Mouse (Mus musculus) CH12.LX (cell line): ENCODE data around the gene Muc3a. TPM values are rescaled to one million over a fixed set of nuclear protein-coding genes. Genes with fewer than 3 reads are reported as not detected.

Experiments
- DNase-seq: peaks from one replicate; pipeline ENCODE4 v3.0.0-alpha.2; 2013; ENCODE audit errors: extremely low read depth
- H3K27ac ChIP-seq: 2 replicates; pipeline ENCODE4 v1.5.1; 2012; ENCODE audit warnings: low read depth, mild to moderate bottlenecking, control low read depth, moderate library complexity; ENCODE audit not compliant: insufficient read depth
- H3K27me3 ChIP-seq: replicated peaks from 2 replicates; pipeline ENCODE3; 2012; ENCODE audit warnings: inconsistent platforms
- H3K36me3 ChIP-seq, 2 experiments: replicated peaks in 1 of 2; 2 replicates each; pipeline versions ENCODE3 to v1.6.1; 2012; ENCODE audit warnings: inconsistent platforms in 1 of 2, low read length in 1 of 2, mild to moderate bottlenecking in 1 of 2, mixed read lengths in 1 of 2, moderate library complexity in 1 of 2; ENCODE audit not compliant: control insufficient read depth in 1 of 2, insufficient read depth in 1 of 2
- H3K4me1 ChIP-seq, 2 experiments: 2 replicates each; pipeline ENCODE4 v1.6.1; 2012; ENCODE audit warnings: inconsistent platforms in 1 of 2, moderate library complexity in 1 of 2; ENCODE audit not compliant: insufficient read depth in 2 of 2, control insufficient read depth in 1 of 2
- H3K4me2 ChIP-seq: 2 replicates; pipeline ENCODE4 v1.6.1; 2012; ENCODE audit warnings: low read depth, mild to moderate bottlenecking, control low read depth; ENCODE audit not compliant: poor library complexity, insufficient read depth, severe bottlenecking
- H3K4me3 ChIP-seq, 3 experiments: fragments of 150-350 bp in 1 of 3; sonication (generic) in 1 of 3; replicated peaks in 1 of 3; 2 replicates each; pipeline versions ENCODE3 to v1.5.1; 2011 to 2012; ENCODE audit warnings: low read depth in 2 of 3, low read length in 2 of 3, mild to moderate bottlenecking in 2 of 3, moderate library complexity in 2 of 3, control low read depth in 1 of 3, improper control_type of control experiment in 1 of 3, inconsistent platforms in 1 of 3, mixed read lengths in 1 of 3; ENCODE audit not compliant: poor library complexity in 1 of 3
- H3K79me2 ChIP-seq: replicated peaks from 2 replicates; pipeline ENCODE4 v1.6.1; 2012; ENCODE audit warnings: mild to moderate bottlenecking, moderate library complexity; ENCODE audit not compliant: control insufficient read depth, poor library complexity, insufficient read depth, severe bottlenecking; ENCODE audit errors: extremely low read depth
- H3K9ac ChIP-seq: 2 replicates; pipeline ENCODE4 v1.6.1; 2012; ENCODE audit warnings: low read depth, mild to moderate bottlenecking, control low read depth, moderate library complexity; ENCODE audit not compliant: insufficient read depth
- H3K9me3 ChIP-seq: replicated peaks from 2 replicates; pipeline ENCODE3; 2012; ENCODE audit warnings: low read length, inconsistent platforms, mixed read lengths
- CTCF ChIP-seq, 2 experiments: IDR thresholded peaks in 1 of 2; conservative IDR thresholded peaks in 1 of 2; 2 replicates each; pipeline ENCODE4 v1.5.1; 2011 to 2012; ENCODE audit warnings: low read depth in 2 of 2, low read length in 2 of 2, improper control_type of control experiment in 1 of 2, inconsistent platforms in 1 of 2, mild to moderate bottlenecking in 1 of 2, moderate library complexity in 1 of 2
- E2F4 ChIP-seq: IDR thresholded peaks from 2 replicates; pipeline ENCODE4 v1.6.1; 2011; ENCODE audit warnings: low read depth, low read length, improper control_type of control experiment; ENCODE audit not compliant: insufficient replicate concordance
- EP300 ChIP-seq: IDR thresholded peaks from 2 replicates; pipeline ENCODE4 v1.6.1; 2011; ENCODE audit warnings: low read length, improper control_type of control experiment
- ETS1 ChIP-seq: conservative IDR thresholded peaks from 2 replicates; pipeline ENCODE4 v1.6.1; 2012; ENCODE audit warnings: low read depth, mild to moderate bottlenecking, inconsistent platforms, low read length, improper control_type of control experiment, moderate library complexity
- GABPA ChIP-seq: IDR thresholded peaks from 2 replicates; pipeline ENCODE4 v1.6.1; 2012; ENCODE audit warnings: low read depth, low read length, improper control_type of control experiment, inconsistent platforms; ENCODE audit not compliant: insufficient replicate concordance
- IRF4 ChIP-seq: IDR thresholded peaks from 2 replicates; pipeline ENCODE4 v1.6.1; 2014; ENCODE audit warnings: low read depth, mild to moderate bottlenecking, inconsistent platforms, low read length, improper control_type of control experiment
- JUN ChIP-seq: IDR thresholded peaks from 2 replicates; pipeline ENCODE4 v1.6.1; 2011; ENCODE audit warnings: low read depth, mild to moderate bottlenecking, low read length, improper control_type of control experiment, moderate library complexity; ENCODE audit not compliant: insufficient read depth
- KAT2A ChIP-seq: IDR thresholded peaks from 2 replicates; pipeline ENCODE4 v1.6.1; 2012; ENCODE audit warnings: low read length, improper control_type of control experiment, inconsistent platforms; ENCODE audit not compliant: insufficient replicate concordance
- MAFK ChIP-seq: IDR thresholded peaks from 2 replicates; pipeline ENCODE4 v1.6.1; 2011; ENCODE audit warnings: low read length, improper control_type of control experiment; ENCODE audit not compliant: insufficient replicate concordance
- MEF2A ChIP-seq: IDR thresholded peaks from 2 replicates; pipeline ENCODE4 v1.6.1; 2014; ENCODE audit warnings: low read depth, mild to moderate bottlenecking, inconsistent platforms, low read length, improper control_type of control experiment, borderline replicate concordance
- NELFE ChIP-seq: IDR thresholded peaks from 2 replicates; pipeline ENCODE4 v1.6.1; 2011; ENCODE audit warnings: low read depth, low read length, improper control_type of control experiment
- NRF1 ChIP-seq: IDR thresholded peaks from 2 replicates; pipeline ENCODE4 v1.6.1; 2014; ENCODE audit warnings: low read depth, mild to moderate bottlenecking, inconsistent platforms, low read length, improper control_type of control experiment, moderate library complexity
- POLR2AphosphoS2 ChIP-seq: IDR thresholded peaks from 2 replicates; pipeline ENCODE4 v1.6.1; 2011; ENCODE audit warnings: low read depth, low read length, improper control_type of control experiment
- RCOR1 ChIP-seq: conservative IDR thresholded peaks from 2 replicates; pipeline ENCODE4 v1.6.1; 2012; ENCODE audit warnings: low read depth, mild to moderate bottlenecking, inconsistent platforms, low read length, improper control_type of control experiment
- SIN3A ChIP-seq: IDR thresholded peaks from 2 replicates; pipeline ENCODE4 v1.6.1; 2012; ENCODE audit warnings: low read length, improper control_type of control experiment, inconsistent platforms
- SMC3 ChIP-seq: IDR thresholded peaks from 2 replicates; pipeline ENCODE4 v1.6.1; 2011; ENCODE audit warnings: low read depth, low read length, improper control_type of control experiment
- TCF12 ChIP-seq: IDR thresholded peaks from 2 replicates; pipeline ENCODE4 v1.6.1; 2014; ENCODE audit warnings: low read depth, mild to moderate bottlenecking, inconsistent platforms, low read length, improper control_type of control experiment
- USF1 ChIP-seq: IDR thresholded peaks from 2 replicates; pipeline ENCODE4 v1.6.1; 2014; ENCODE audit warnings: low read depth, mild to moderate bottlenecking, inconsistent platforms, low read length, improper control_type of control experiment
- ZKSCAN1 ChIP-seq: IDR thresholded peaks from 2 replicates; pipeline ENCODE4 v1.6.1; 2012; ENCODE audit warnings: low read depth, inconsistent platforms, low read length, improper control_type of control experiment, borderline replicate concordance
- ZMIZ1 ChIP-seq: IDR thresholded peaks from 2 replicates; pipeline ENCODE4 v1.6.1; 2012; ENCODE audit warnings: low read depth, mild to moderate bottlenecking, inconsistent platforms, low read length, improper control_type of control experiment
- ZNF384 ChIP-seq: IDR thresholded peaks from 2 replicates; pipeline ENCODE4 v1.6.1; 2012; ENCODE audit warnings: low read depth, low read length, improper control_type of control experiment, inconsistent platforms
- dilution Hi-C: fragments of 300-500 bp; cut with MboI; formaldehyde crosslinking; loops from 2 replicates; pipeline ENCODE4 v1.14.3; 2020; ENCODE audit warnings: low sequenced_read_pairs; ENCODE audit not compliant: extremely low pct_unique_long_range_greater_than_20kb, extremely low pct_ligation_motif_present
- in situ Hi-C: fragments of 300-500 bp; cut with MboI; formaldehyde crosslinking; loops from 3 replicates; pipeline ENCODE4 v1.14.3; 2019; ENCODE audit warnings: low sequenced_read_pairs, low pct_ligation_motif_present, low pct_unique_long_range_greater_than_20kb, mixed read lengths
- polyA plus RNA-seq: library from polyadenylated mRNA; unstranded; fragments of >175 nt; gene quantifications from 2 replicates; pipeline ENCODE4 v1.2.1, GENCODE M21; 2012; ENCODE audit warnings: low read depth; ENCODE audit not compliant: insufficient read length
- total RNA-seq, 2 experiments: library from RNA; depleted of rRNA; stranded (reverse); fragments of 300-350 nt in 1 of 2; fragments of >200 nt in 1 of 2; gene quantifications; 2 replicates each; pipeline ENCODE4 v1.2.3; 2012 to 2014

Gene Muc3a
- total and polyA plus RNA-seq, 3 experiments = not detected

DNA sequence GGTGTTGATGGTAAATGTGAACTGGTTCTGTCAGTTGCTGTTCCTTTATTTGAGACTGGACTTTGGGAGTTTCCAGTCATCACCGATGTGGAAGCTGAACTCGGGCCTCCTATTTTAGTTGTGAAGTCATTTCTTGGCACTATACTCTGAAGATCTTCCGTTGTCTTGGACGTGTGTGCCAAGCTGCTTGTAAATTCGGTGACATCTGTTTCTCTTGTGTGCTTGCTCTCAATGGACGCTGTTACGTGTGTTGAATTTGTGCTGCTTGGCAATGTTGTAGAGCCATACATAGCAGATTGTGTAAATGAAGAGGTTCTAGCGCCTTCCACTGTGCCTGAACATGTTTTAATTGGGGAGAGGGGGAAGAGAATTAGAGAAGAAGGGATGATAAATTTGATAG, 26.8 kb downstream of the Muc3a start:
- no peak overlapping the region for H3K27ac ChIP-seq
- no peak for TF ChIP-seq ZKSCAN1
- TF ChIP-seq GABPA = no peak
- TF ChIP-seq POLR2AphosphoS2 = no peak
- TF ChIP-seq ETS1 = no peak
- TF ChIP-seq ZNF384 = no peak
- no peak for TF ChIP-seq TCF12
- TF ChIP-seq E2F4 = no peak
- in situ Hi-C loops (no loop called here), dilution Hi-C loops (no loop called here)
- no peaks in the 10 kb centered on the region for H3K4me1 ChIP-seq
- H3K4me2 ChIP-seq = no peak overlapping the region
- H3K27me3 ChIP-seq = peaks cover 32% of the 10 kb centered on the region
- no peaks in the 10 kb centered on the region for H3K79me2 ChIP-seq
- H3K9me3 ChIP-seq = no peaks in the 10 kb centered on the region
- no peak for DNase-seq
- no peaks in the 10 kb centered on the region for H3K36me3 ChIP-seq
- H3K9ac ChIP-seq = no peak overlapping the region
- no peak overlapping the region for H3K4me3 ChIP-seq

DNA sequence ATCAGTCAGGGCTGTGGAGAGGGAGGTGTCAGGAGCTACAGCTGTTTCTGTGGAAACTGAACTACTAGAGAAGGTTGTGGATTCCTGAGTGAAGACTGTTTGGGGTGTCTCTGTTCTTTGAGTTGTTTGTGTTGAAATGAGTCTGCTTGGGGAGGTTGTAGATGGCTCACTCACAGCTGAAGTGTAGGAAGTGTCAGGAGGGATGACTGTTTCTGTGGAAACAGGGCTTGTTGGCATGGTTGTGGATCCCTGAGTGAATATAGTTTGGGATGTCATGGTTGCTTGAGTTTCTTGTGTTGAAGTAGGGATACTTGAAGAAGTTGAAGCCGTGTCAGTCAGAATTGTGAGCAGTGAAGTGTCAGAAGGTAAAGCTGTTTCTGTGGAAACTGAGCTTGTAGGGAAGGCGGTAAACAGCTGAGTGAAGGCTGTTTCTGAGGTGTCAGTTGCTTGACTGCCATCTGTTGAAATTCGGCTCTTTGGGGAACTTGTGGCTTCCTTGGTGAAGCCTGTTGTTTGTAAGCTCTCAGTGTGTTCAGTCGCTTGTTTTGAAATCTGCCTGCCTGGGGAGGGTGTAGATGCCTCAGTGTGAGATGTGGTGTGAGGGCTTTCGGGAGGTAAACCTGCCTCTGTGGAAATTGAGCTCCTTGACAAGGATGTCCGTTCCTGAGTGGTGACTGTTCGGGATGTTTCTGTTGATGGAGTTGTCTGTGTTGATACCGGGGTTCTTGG, 32.4 kb downstream of the Muc3a start:
- H3K27ac ChIP-seq = no peak overlapping the region
- no peaks in the 10 kb centered on the region for H3K9me3 ChIP-seq
- peaks cover 49% of the 10 kb centered on the region for H3K27me3 ChIP-seq
- in situ Hi-C loops = no loop called here
- H3K79me2 ChIP-seq = no peaks in the 10 kb centered on the region
- TF ChIP-seq E2F4 (no peak), RCOR1 (no peak), TCF12 (no peak), IRF4 (no peak), ZMIZ1 (no peak), USF1 (no peak), SIN3A (no peak), JUN (no peak), MEF2A (no peak), NRF1 (no peak), CTCF (conservative IDR thresholded peaks at IDR 0.05 in 1 of 2, IDR thresholded peaks at IDR 0.05 in 1 of 2; ENCODE audit: low read depth in 2 of 2, low read length in 2 of 2) (no peak), ETS1 (no peak), EP300 (no peak), NELFE (no peak), KAT2A (no peak), MAFK (no peak), SMC3 (no peak)
- TF ChIP-seq, all 38 proteins: peak for 0
- H3K4me2 ChIP-seq = no peak overlapping the region
- dilution Hi-C loops = no loop called here
- no peaks in the 10 kb centered on the region for H3K36me3 ChIP-seq
- no peak for DNase-seq
- H3K4me3 ChIP-seq = no peak overlapping the region
- no peaks in the 10 kb centered on the region for H3K4me1 ChIP-seq
- H3K9ac ChIP-seq = no peak overlapping the region
